Mouse (Mus musculus) embryo, embryonic 10 days (tissue): ENCODE measurements around the gene Fbl.
"Not testable (repeated sequence)": the region's sequence is repeated elsewhere in the genome, so short reads cannot be mapped to it uniquely, and the experiment has no call there.

Experiments used
- DNase-seq: peaks from one replicate; pipeline ENCODE4 v3.0.0-alpha.2; 2015; ENCODE audit warnings: low spot score

Gene Fbl

GRCm38 (mm10) chr7:28195414-28196098 lies 26.0 kb downstream of the Fbl start:
- no peak for DNase-seq

GRCm38 (mm10) chr7:28196528-28196927 lies 27.0 kb downstream of the Fbl start:
- DNase-seq: peak; percentile 18

GRCm38 (mm10) chr7:28199054-28199453 lies 29.5 kb downstream of the Fbl start:
- no peak for DNase-seq

- peak; percentile 16 for DNase-seq
These were observed 33.9 kb downstream of the Fbl start for GRCm38 (mm10) chr7:28203207-28204108.

- no peak for DNase-seq
These were observed 36.6 kb downstream of the Fbl start for GRCm38 (mm10) chr7:28206044-28206600.

GRCm38 (mm10) chr7:28208396-28208987 lies 39.0 kb downstream of the Fbl start:
- DNase-seq: no peak

- peak; percentile 86 for DNase-seq
These were observed 39.5 kb downstream of the Fbl start for GRCm38 (mm10) chr7:28208988-28209508.

GRCm38 (mm10) chr7:28210731-28211130 lies 41.2 kb downstream of the Fbl start:
- DNase-seq: no peak

- DNase-seq: peak; percentile 48
These were observed 44.6 kb downstream of the Fbl start for GRCm38 (mm10) chr7:28214142-28214541.

GRCm38 (mm10) chr7:28215950-28216349 lies 46.4 kb downstream of the Fbl start:
- not testable (repeated sequence) for DNase-seq

- not testable (repeated sequence) for DNase-seq
These were observed 48.3 kb downstream of the Fbl start for GRCm38 (mm10) chr7:28217811-28218210.

- DNase-seq: not testable (repeated sequence)
These were observed 49.6 kb downstream of the Fbl start for GRCm38 (mm10) chr7:28218951-28219740.

GRCm38 (mm10) chr7:28226836-28227235 lies 57.3 kb downstream of the Fbl start:
- DNase-seq: not testable (repeated sequence)

GRCm38 (mm10) chr7:28227421-28227820 lies 57.9 kb downstream of the Fbl start:
- not testable (repeated sequence) for DNase-seq
